Mouse (Mus musculus): ENCODE measurements at regions not wholly inside any gene's neighbourhood (a gene's known extent, or its start where the extent isn't known, plus 50 kb on each side); places are given as distances from the start of the nearest gene placed in this dataset.

DNA sequence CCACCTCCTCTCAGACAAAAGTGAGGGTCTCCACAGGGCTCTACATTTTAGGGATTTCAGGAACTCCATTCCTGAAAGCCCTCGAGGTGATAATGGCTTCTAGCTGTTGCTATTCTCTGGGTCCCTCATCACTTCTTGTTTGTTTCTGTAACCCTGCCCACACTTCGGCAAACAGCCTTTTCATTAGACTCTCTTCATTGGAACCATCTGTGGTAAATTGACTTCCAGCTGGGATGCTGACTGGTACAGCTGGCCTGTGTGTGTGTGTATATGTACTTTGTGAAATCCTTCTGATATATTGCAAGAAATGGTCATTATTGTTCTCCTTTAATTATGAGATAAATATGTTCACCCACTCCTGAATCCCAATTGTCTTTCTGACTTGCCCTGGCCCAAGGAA, 50.3 kb downstream of the Gm10192 start:
- no peak for DNase-seq (ENCODE audit: low spot score in 2 of 2)

DNA sequence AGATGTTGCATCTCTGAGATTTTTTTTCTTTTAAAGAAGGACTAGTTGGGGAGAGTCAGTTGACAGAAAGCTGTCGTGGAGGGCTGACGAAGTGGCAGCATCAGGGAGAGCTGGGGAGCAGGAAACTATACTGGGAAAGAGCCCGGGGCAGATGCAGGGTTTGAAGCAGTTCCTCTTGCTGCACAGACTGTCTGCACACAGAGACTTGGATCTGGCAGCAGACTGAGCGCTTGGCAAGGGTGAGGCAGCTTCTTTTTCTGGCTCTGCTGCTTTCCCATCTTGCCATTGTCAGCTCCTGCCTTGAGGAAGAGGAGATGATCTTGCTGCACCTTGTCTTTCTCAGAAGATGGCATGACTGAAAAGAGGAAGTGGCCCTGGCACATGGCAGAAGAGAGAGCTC, 55.2 kb downstream of the Gm10192 start:
- peak; percentile 12 to 32 for DNase-seq (ENCODE audit: low spot score in 2 of 2)

DNA sequence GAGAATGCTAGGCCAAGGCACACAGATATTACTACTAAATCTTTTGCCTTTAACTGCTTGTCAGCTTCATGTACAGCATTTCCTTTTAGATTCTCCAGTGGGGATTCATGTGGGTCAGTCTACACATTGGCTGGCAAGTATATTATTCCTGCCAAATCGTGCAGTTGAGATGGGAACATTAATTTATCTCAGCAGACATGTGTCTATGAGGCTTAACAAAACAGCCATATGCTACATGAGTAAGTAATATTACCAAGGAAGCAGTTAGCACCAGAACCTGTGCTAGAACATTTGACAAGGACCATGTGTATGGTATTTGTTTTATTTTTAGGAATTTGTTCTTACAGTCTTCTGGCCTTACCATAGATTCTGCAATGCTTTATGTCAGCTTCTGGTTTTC, 59.1 kb downstream of the Gm10192 start:
- no peak for DNase-seq (ENCODE audit: low spot score in 2 of 2)

DNA sequence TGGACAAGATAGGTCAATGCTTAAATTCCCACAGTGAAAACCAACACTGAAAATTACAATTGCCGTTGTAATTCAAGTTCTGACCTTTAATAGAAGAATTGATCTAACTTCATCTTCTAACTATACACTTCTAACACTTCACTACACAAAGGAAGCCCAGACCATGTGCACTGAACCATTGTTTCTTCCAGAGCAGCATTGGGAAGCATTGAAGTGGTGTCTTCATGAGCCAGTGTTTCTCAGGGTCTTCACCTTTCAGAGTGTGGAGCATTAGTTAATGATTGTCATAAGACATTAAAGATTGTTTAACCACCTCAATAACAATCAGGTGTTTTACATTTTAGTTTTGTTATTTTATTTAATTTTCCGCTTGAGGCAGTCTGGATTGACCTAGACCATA, 61.0 kb downstream of the Gm10192 start:
- no peak for DNase-seq (ENCODE audit: low spot score in 2 of 2)

DNA sequence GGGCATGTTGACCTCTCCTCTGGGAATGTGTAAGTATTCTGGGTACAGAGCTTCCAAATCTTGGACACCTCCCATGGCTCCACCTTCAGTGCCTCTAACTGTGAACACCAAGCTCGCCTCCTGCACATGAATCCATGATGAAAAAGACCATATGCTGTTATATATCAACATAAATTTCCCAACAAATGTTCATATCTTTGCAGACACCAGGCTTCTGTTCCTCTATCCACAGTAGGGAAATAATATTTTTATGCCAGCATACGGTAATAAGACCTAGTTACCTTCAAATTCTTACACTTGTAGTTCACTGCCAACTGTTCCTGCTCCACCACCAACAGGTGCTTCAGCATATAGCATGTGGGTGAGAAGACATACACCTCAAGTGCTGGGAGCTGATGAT, 63.5 kb downstream of the Gm10192 start:
- peak in 1 of 2 experiments; percentile 3 for DNase-seq (ENCODE audit: low spot score in 2 of 2)

DNA sequence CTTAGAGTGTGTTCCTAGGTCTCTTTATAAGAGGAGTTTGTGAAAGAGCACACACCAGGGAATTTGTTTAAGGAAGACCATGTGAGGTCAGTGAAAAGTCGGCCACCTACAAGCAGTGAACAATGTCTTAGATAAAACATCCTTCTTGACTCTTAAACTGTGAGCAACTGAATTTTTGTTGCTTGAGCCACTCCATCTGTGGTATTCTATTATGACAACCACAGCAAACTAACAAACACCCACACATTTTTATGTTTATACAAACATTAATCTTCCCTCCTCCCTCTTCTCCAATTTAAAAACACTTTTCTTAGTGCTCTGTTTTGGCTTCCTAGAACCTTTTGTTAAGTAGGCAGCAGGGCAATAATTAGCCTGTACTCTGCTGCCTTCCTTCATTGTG, 66.0 kb downstream of the Gm10192 start:
- DNase-seq (ENCODE audit: low spot score in 2 of 2): no peak

DNA sequence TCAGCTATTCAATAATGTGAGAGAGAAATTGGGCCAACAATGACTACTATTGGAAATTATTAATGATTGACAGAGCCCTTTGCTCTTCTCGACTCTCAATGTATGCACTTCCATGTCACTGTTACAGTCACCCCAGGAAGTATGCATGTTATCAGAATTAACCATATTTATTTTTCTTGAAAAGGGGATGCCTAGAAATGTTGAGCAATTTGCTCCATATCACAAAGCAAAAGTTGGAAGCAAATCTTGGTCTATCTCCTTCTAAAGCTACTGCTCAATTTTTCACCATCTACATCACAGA, 80.3 kb downstream of the Gm10192 start:
- DNase-seq (ENCODE audit: low spot score in 2 of 2): no peak

DNA sequence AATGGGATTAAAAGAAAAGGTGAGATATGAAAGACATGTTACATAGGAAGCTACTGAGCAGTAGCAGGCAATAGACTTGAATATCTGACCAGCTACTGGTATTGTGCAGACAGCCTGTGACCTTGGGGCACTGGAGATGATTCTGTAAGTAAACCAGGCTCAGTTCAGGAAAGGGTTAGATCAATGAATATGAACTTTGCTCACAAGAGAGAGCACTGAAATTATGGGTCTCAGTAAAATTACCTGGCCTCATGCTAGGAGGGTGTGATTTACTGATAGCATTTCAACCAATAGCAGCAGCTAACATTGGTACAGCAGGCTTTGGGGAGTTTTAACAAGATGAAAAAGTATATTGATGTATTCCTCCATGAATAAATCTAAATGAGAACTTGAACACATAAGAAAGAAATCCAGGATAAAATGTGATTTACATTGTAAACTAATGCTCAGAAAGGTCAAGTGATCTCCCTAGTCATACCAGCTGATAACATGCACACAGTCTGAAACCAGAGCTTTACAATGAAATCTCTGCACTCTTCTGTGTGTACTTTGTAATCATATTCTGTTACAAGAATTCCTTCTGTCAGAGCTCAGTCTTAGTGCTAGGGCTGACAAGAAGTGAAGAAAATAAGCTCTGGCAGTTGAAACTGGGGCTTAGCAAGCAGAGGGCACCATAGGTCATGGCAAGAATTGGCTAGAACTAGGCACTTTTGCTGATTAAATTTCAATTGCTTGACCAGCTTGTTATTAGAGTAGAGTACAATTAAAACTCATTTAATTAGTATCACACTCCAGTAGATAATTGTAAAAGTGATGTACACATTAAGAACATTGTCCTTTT, 80.8 kb downstream of the Gm10192 start:
- DNase-seq (ENCODE audit: low spot score in 2 of 2): no peak

DNA sequence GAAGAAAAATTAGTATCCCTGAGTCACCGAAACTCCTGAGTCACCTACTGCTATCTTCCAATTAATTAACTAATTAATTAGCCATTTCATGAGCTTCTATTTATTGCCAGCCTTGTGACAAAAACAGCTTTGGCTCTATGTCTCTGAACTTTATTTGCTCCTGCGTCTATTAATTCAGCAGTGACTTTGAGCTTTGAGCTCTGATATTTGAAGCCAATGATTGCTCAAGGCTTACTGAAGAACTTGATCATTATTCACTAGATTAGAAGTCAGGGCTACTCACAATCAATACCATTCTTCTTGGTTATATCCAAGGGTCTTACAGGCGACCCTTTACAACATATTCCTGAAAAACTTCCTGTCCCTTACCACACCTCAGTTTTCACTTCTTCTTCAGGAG, 83.2 kb downstream of the Gm10192 start:
- DNase-seq (ENCODE audit: low spot score in 2 of 2): no peak

DNA sequence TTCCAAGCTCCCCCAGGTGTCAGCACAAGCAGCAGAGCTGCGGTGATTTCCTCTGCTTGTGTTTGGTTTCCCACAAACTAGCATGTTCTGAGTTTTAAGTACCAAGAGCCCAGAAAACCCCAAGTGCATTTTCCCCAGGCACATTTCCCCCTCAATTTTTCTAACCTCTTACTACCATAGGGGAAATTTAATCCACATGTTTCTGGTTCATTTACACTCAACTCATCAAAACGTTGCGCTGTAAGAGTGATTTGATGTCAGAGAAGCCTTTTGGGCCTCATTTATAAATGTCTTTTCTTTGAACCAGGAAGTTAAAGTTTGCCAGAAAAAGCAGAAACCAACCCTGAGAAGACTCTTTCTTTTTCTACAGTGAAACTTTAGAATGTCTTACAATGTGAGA, 89.4 kb downstream of the Gm10192 start:
- no peak for DNase-seq (ENCODE audit: low spot score in 2 of 2)

DNA sequence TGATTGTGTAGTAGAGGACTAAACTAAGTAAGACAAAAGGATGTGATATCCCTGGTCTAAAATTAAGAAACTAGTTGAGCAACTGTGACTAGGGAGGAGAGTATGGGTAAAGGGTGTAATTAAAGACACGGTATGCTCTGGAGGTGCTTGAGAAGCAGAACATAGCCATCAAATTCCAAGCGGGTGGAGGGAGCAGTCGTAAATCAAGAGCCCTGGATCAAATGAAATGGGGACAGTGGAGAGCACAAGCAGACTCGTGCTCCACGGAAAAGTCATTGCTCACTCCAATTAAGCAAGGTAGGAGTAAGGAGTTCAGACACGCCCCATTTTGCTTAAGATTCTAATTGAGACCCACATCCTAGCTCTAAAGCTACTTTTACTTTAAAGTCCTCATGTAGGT, 132.2 kb downstream of the Gm10192 start:
- no peak for DNase-seq (ENCODE audit: low spot score in 2 of 2)

DNA sequence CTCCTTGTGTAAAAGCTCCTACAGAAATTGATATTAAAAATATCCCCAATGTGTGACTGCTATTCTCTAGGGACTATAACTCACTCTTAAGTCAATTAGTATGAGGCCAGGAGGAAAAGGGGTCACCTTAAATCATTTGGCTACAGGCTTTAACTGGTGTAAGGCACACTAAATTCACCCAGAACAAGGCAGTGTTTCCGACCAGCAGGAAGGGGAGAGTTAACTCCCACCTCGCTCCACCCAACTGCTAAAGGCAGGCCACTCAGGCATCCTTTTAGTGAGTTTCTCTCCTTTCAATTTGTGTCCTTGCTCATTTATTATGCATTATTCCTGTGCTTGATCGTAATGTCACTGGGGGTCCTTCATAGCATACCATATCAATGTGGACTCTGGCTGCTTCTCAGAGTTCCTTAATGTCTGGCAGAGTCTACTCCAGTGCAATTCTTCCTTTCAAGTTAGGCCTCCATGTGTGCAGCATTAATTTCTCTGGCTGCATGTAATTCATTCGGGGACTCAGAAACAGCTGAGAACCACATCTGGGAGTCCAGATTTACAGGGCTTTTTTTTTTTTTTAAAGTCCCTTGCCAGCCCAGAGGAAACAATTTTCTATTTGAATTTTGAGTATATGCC, 133.8 kb downstream of the Gm10192 start:
- DNase-seq (ENCODE audit: low spot score in 2 of 2): no peak

DNA sequence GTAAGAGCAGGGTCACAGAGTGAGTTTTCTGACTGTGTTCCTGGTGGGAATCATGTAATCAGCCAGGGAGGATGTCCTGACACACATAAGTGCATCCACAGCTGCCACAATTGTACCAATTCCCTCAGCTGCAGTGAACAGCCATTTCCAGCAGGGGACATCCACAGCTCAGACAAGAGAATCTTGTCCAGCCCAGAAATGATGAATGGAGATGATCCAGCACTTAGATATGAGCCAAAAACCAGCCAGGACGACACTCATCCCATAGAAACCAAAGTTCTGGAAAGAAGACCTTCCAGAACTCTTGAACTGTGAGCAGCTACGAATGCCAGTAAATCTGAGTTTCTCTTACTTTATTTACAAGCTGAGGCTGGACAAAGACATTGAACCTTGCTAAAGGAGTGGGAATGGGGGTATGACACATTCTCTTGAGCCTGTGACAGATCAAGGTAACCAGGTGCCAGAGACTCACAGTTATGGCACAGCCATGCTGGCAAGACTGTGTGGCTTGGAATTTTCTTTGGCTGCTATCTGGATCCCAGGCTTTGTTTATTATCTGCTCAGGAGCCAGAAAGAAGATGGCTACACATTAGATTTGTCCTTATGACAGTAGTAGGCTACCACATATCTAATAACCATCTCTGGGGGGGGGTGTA, 145.1 kb downstream of the Gm10192 start:
- peak; percentile 62 to 64 for DNase-seq (ENCODE audit: low spot score in 2 of 2)

DNA sequence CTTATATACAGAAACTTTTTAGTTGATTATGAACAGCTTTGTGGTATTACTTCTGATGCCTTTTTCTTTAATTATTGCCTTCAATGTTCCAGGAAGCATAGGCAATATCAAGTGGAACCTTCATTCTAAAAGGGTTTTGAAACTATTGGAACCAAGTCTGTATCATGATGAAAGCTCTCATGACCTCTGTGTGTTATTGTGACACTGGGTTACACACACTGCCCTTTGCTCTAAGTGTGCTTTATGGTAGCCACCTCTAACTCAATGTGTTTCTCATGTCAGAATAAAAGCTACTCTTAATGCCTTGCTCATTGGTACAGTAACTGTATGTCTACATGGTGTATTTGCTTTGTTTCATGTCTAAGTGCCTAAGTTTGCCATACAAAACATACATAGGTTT, 154.0 kb downstream of the Gm10192 start:
- no peak for DNase-seq (ENCODE audit: low spot score in 2 of 2)

DNA sequence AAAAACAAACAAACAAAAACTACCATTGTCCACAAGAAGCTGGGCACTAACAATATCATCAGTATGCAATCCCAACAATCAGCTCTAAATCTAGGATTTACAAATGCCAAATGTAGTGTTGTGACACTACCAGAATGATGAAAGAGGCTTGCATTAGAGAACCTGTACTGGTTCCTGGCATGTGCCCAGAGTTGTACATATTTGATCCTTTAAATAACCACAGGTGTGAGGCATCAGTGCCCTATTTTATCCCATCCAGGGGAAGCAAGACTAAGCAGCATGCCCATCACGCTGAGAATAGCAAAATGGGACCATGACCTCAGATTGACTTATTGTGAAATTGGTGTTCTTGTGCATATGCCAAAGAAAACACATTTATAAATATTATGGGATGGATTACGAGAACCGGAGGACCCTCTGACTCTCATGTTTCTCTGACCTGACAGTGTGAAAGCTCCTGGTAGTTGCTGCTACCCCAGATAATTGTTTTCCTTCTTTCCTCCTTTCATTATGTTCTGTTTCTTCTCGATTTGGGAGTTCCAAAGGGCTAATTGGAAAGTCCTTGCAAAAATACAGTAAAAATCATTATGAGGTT, 157.4 kb downstream of the Gm10192 start:
- no peak for DNase-seq (ENCODE audit: low spot score in 2 of 2)

DNA sequence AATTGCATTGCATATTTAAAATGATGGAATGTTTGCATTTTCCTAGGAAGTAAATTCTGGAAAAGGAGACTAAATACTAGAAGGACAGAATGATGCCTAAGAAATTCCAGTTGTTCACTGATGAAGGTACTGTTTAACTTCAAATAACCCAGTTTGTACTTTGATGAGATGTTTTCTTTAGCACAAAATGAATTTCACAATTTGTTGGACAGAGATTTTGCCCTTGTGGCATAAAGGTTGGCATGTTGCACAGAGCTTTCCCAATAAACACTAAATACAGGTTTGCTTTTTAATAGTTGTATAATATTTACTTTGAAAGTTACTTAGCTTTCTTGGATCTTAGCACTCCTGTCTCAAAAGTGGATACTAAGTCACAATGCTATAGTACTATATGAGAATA, 181.6 kb downstream of the Gm10192 start:
- no peak for DNase-seq (ENCODE audit: low spot score in 2 of 2)

DNA sequence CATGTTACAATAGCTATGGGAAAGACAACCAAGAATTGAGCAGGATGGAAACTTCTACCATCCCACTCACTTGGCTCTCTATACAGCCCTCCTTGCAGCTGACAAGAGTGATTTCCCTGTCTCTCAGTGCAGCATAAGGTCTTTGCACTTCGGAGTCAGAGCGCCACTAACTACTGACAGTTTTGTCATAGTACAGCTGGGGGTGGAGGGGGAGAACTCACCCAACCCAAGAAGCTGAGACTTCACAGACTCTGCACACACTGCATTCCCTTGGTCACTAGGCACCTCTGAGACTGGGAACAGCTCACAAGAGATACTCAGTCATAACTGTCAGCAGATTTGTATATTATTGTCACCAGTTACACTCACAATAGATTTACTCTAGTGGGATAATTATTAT, 195.3 kb upstream of the Gm12695 start:
- peak in 1 of 2 experiments; percentile 7 for DNase-seq (ENCODE audit: low spot score in 2 of 2)

DNA sequence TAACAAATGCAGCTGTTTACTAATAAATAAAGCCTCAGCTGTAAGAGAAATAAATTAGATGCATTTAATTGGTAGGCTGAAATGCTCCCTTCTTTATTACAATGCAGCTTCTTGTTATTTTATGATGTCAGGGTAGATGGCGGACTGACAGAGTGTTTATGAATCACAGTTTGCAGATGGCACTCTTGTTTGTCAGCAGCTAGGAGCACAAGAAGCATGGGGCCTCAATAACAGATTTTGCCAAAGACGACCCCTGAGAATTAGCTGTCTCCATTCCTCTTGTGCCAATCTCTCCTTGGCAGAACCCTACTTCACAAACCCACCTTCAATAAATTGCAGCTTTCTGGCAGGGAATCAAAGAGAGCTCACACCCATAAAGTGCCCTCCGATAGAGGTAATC, 194.9 kb upstream of the Gm12695 start:
- no peak for DNase-seq (ENCODE audit: low spot score in 2 of 2)

DNA sequence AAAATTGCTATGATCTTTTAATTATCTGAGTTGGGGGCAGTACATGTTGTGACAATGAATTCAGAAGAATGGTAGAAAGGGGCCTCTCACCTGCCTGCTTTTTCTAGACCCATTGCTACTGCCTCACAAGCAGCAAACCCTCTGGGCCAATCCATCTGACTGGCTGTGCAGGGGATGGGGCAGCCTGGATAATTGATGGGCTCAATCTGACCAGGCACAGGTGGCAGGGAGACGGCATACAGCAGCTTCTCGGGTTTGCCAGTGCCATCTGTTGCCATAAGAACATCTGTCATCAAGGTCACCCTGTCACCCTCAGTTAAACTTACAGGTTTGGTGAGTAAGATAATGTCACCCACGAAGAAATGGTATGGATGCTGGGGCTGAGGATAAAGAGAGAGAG, 189.9 kb upstream of the Gm12695 start:
- DNase-seq (ENCODE audit: low spot score in 2 of 2): no peak

DNA sequence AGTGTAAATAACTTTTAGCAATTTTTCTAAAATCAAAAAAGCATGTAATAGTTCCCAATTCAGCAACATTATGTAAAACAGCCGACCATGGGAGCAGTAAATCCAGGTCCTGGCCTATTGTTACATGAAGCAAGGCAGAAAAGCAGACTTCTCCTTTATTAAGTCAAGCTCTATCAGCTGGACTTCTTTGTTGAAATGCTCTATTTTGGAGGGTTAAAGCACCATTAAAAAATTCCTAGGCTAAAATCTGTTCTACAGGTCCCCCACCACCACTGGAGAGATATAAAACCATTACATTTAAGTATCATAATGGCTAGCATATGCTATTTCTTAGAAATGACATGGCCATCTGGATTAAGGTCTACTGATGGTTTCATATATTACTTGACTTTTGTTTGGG, 188.8 kb upstream of the Gm12695 start:
- no peak for DNase-seq (ENCODE audit: low spot score in 2 of 2)

DNA sequence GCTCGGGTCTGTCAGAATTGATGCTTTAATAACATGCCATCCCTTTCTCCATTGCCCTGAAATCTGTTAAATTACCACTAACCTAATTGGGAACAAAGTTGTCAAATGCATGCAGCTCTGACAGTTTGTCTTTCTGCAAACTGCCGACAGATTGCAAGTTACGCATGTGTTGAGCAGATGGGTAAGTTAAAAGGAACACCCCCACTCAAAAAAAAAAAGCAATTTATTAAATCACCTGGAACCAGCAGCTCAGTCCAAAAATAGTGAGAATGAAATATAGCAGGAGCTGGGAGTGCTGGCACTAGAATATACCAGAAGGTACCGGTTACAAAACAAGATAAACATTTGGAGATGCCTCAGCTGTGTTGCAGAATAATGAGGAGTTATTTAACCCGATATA, 184.2 kb upstream of the Gm12695 start:
- peak; percentile 5 to 7 for DNase-seq (ENCODE audit: low spot score in 2 of 2)

DNA sequence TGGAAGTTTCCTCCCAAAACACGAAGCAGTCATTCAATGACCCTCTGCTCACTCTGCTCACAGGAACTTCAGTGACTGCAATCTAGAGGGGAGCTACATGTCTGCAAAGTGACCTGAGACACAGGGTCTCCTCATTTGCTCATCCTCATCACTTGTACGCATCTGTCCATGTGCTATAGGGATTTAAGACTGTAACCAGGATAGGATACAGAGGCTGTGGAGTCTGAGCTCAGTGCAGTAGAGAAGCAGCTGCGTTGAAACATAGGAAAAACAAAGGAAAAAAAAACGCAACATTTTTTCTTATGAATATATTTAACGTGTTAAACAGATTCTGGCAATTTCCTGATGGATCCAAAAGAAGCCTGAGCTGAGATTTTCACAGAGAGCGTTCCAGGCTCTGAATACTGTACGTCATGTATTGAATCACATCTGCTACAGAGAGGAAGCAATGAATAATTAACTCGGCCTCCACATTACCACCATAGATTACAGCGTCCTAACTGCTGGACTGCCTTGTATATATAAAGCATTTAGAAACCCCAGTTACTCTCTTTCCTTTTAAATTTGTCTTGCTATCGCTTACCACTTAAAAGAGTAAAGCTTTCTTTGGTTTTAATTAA, 183.7 kb upstream of the Gm12695 start:
- peak; percentile 5 to 7 for DNase-seq (ENCODE audit: low spot score in 2 of 2)
